Mouse (Mus musculus): Measurements from ENCODE around the gene Mea1. TPM values are rescaled to one million over a fixed set of nuclear protein-coding genes. Genes with fewer than 3 reads are reported as not detected.
A peak's percentile ranks its signal among the peaks of the same experiment; 100 is the strongest.

Gene Mea1
- polyA plus RNA-seq, 1 experiment = 142 TPM

DNA sequence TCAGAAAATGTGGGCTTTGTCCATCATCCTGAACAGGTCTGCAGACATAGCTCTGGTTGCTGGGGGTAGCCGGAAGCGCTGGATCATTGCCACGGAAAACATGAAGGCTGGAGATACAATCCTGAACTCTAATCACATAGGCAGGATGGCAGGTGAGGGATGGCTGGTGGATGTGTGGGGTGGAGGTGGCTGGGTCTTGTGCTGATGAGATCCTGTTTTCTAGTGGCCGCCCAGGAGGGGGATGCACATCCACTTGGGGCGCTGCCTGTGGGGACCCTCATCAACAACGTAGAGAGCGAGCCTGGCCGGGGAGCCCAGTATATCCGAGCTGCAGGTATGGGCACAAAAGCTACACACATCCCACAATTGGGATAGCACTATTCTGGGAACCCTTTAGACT is 30.2 kb upstream of the Mea1 start:
- H3K9ac ChIP-seq (ENCODE audit: low read depth, poor library complexity, severe bottlenecking) = no peak overlapping the region
- no peaks in the 10 kb centered on the region for H3K4me1 ChIP-seq (ENCODE audit: control insufficient read depth, insufficient read depth, low read length)
- no peak overlapping the region for H3K4me3 ChIP-seq (ENCODE audit: low read depth, low read length)

DNA sequence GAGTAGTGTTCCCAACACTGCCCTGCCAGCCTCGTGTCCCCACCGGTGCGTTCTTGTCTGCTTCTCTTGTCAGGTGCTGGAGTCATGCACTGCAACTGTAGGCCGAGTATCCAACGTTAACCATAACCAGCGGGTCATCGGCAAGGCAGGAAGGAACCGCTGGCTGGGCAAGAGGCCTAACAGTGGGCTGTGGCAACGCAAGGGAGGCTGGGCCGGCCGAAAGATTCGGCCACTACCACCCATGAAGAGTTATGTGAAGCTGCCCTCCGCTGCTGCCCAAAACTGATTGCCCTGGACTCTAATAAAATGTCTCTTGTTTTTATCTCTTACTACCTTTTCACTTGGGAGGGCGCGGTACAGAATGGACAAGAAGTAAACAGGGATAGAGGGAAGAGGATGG is 28.8 kb upstream of the Mea1 start:
- Histone ChIP-seq H3K4me3 (ENCODE audit: low read depth, low read length) (peak overlapping the region; percentile 60), H3K9ac (ENCODE audit: low read depth, poor library complexity, severe bottlenecking) (peak overlapping the region; percentile 69), H3K4me1 (ENCODE audit: control insufficient read depth, insufficient read depth, low read length) (no peaks in the 10 kb centered on the region), H3K9me3 (replicated peaks; ENCODE audit: control insufficient read depth, insufficient read depth, low read length, poor library complexity, severe bottlenecking) (no peaks in the 10 kb centered on the region), H3K27me3 (ENCODE audit: control insufficient read depth, insufficient read depth, low read length, poor library complexity, severe bottlenecking) (no peaks in the 10 kb centered on the region), H3K36me3 (ENCODE audit: control insufficient read depth, insufficient read depth, low read length, poor library complexity, severe bottlenecking) (peaks cover 6% of the 10 kb centered on the region; the same call in 1 of the 2 replicates), H3K27ac (ENCODE audit: insufficient read depth, low read length) (peak overlapping the region; percentile 37)
- TF ChIP-seq EP300 (IDR thresholded peaks at IDR 0.05; ENCODE audit: insufficient read depth, low read depth, low read length) (no peak), CTCF (IDR thresholded peaks at IDR 0.05; ENCODE audit: low read depth, low read length) (no peak), POLR2A (IDR thresholded peaks at IDR 0.05; ENCODE audit: insufficient read depth, low read length) (no peak)

More for the DNA sequence above, 30.2 kb upstream of the Mea1 start:
- Histone ChIP-seq H3K36me3 (ENCODE audit: control insufficient read depth, insufficient read depth, low read length, poor library complexity, severe bottlenecking) (peaks cover 6% of the 10 kb centered on the region; the same call in 1 of the 2 replicates), H3K27me3 (ENCODE audit: control insufficient read depth, insufficient read depth, low read length, poor library complexity, severe bottlenecking) (no peaks in the 10 kb centered on the region), H3K27ac (ENCODE audit: insufficient read depth, low read length) (no peak overlapping the region), H3K9me3 (replicated peaks; ENCODE audit: control insufficient read depth, insufficient read depth, low read length, poor library complexity, severe bottlenecking) (no peaks in the 10 kb centered on the region)
- TF ChIP-seq EP300 (IDR thresholded peaks at IDR 0.05; ENCODE audit: insufficient read depth, low read depth, low read length) = no peak
- TF ChIP-seq CTCF (IDR thresholded peaks at IDR 0.05; ENCODE audit: low read depth, low read length) = no peak
- TF ChIP-seq POLR2A (IDR thresholded peaks at IDR 0.05; ENCODE audit: insufficient read depth, low read length) = no peak

DNA sequence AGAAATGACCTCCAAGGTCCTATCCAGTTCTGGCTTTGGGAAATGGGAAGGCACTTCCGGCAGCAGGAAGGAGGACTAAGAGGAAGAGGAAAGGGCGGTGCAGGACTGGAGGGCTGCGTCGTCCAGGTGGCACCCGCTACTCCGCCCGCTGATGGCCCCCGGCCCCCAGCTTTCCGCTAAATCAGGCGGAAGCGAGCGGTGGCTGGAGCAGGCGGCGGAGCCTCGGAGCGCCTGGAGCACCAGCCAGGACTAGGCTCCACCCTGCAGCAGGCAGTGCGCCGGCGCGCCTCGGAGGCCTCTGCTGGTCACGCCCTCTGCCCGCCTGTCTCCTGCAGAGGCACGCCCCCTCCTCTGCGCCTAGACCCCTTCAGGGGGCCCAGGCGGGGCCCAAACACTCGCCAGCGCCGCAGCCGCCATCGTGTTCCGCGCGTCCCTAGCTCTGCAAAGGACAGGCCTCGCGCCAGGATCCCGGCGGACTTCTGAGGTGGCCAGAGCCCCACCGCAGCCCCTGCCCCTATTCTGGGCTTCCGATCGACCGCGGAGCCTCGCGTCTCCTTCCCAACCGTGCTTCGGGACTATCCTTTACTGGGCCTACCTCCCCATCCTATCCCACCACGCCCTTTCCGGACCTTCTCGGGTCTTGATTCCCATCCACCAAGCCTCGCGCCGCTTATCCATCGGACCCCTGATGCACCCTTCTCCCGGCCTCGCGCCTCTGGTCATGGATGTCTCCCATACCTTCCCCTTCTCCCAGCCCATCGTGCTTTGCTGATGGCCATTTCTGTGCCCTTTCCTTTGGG is 28.2 kb upstream of the Mea1 start, which contains the start of gene Cul7:
Gene Cul7, plus strand, starts transcription at position 106 of the 800 bp plus-strand sequence.
- TF ChIP-seq POLR2A (IDR thresholded peaks at IDR 0.05; ENCODE audit: insufficient read depth, low read length) (peak; percentile 52), CTCF (IDR thresholded peaks at IDR 0.05; ENCODE audit: low read depth, low read length) (no peak), EP300 (IDR thresholded peaks at IDR 0.05; ENCODE audit: insufficient read depth, low read depth, low read length) (0 out of 2 replicates have a peak, but pooled peaks have one; percentile 26)
- Histone ChIP-seq H3K27ac (ENCODE audit: insufficient read depth, low read length) (peak within 1 kb of the TSS; percentile 49), H3K4me1 (ENCODE audit: control insufficient read depth, insufficient read depth, low read length) (no peaks in the 10 kb centered on the region), H3K27me3 (ENCODE audit: control insufficient read depth, insufficient read depth, low read length, poor library complexity, severe bottlenecking) (no peaks in the 10 kb centered on the region), H3K9me3 (replicated peaks; ENCODE audit: control insufficient read depth, insufficient read depth, low read length, poor library complexity, severe bottlenecking) (no peaks in the 10 kb centered on the region), H3K4me3 (ENCODE audit: low read depth, low read length) (peak within 1 kb of the TSS; percentile 79), H3K36me3 (ENCODE audit: control insufficient read depth, insufficient read depth, low read length, poor library complexity, severe bottlenecking) (peaks cover 6% of the 10 kb centered on the region; the same call in 1 of the 2 replicates), H3K9ac (ENCODE audit: low read depth, poor library complexity, severe bottlenecking) (peak within 1 kb of the TSS; percentile 69)

DNA sequence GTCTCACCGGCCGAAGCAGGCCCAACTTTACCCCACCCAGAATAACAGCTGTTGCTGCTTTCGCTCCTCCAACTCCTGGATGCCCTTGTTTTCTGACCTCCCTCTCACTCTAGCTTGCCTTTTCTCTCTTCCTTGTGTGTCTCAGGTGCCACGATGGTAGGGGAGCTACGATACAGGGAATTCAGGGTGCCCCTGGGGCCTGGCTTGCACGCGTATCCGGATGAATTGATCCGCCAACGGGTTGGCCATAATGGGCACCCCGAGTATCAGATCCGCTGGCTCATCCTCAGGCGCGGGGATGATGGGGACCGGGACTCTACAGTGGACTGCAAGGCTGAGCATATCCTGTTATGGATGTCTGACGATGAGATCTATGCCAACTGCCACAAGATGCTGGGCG is 27.3 kb upstream of the Mea1 start:
- peak overlapping the region; percentile 79 for H3K4me3 ChIP-seq (ENCODE audit: low read depth, low read length)
- no peaks in the 10 kb centered on the region for H3K27me3 ChIP-seq (ENCODE audit: control insufficient read depth, insufficient read depth, low read length, poor library complexity, severe bottlenecking)
- H3K27ac ChIP-seq (ENCODE audit: insufficient read depth, low read length) = no peak overlapping the region
- TF ChIP-seq POLR2A (IDR thresholded peaks at IDR 0.05; ENCODE audit: insufficient read depth, low read length) (no peak), EP300 (IDR thresholded peaks at IDR 0.05; ENCODE audit: insufficient read depth, low read depth, low read length) (no peak), CTCF (IDR thresholded peaks at IDR 0.05; ENCODE audit: low read depth, low read length) (no peak)
- no peaks in the 10 kb centered on the region for H3K4me1 ChIP-seq (ENCODE audit: control insufficient read depth, insufficient read depth, low read length)
- peak overlapping the region; percentile 69 for H3K9ac ChIP-seq (ENCODE audit: low read depth, poor library complexity, severe bottlenecking)
- peaks cover 6% of the 10 kb centered on the region; the same call in 1 of the 2 replicates for H3K36me3 ChIP-seq (ENCODE audit: control insufficient read depth, insufficient read depth, low read length, poor library complexity, severe bottlenecking)
- H3K9me3 ChIP-seq (replicated peaks; ENCODE audit: control insufficient read depth, insufficient read depth, low read length, poor library complexity, severe bottlenecking) = no peaks in the 10 kb centered on the region

DNA sequence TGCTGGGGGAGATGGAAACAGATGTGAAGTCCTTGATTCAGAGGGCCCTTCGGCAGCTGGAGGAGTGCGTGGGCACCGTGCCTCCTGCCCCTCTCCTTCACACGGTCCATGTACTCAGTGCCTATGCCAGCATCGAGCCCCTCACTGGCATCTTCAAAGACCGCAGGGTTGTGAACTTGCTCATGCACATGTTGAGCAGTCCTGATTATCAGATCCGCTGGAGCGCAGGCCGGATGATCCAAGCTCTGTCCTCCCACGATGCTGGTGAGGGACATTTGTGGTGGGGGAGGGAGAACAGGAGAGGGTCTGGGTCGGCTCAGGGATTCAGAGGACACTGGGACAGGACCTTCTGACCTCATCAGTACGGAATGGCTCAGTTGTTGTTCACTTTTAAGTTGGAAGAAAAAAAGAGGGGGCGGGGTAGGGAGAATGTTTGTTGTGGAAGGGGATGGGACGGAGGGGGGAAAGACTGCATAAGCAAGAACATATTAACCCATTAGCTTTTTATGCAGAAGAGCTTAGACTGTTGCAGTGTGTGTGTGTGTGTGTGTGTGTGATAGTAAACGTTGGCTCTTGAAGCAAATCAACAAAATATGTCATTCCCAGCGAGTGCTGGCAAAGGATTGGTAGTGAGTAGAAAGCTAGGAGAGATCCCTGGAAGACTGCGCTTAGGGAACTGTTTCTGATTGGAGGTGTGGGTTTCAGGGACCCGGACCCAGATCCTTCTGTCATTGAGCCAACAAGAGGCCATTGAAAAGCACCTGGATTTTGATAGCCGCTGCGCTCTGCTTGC is 26.6 kb upstream of the Mea1 start:
- Histone ChIP-seq H3K4me3 (ENCODE audit: low read depth, low read length) (peak overlapping the region; percentile 79), H3K9ac (ENCODE audit: low read depth, poor library complexity, severe bottlenecking) (peak overlapping the region; percentile 69), H3K36me3 (ENCODE audit: control insufficient read depth, insufficient read depth, low read length, poor library complexity, severe bottlenecking) (peaks cover 6% of the 10 kb centered on the region; the same call in 1 of the 2 replicates), H3K27me3 (ENCODE audit: control insufficient read depth, insufficient read depth, low read length, poor library complexity, severe bottlenecking) (no peaks in the 10 kb centered on the region), H3K9me3 (replicated peaks; ENCODE audit: control insufficient read depth, insufficient read depth, low read length, poor library complexity, severe bottlenecking) (no peaks in the 10 kb centered on the region), H3K27ac (ENCODE audit: insufficient read depth, low read length) (no peak overlapping the region), H3K4me1 (ENCODE audit: control insufficient read depth, insufficient read depth, low read length) (no peaks in the 10 kb centered on the region)
- TF ChIP-seq EP300 (IDR thresholded peaks at IDR 0.05; ENCODE audit: insufficient read depth, low read depth, low read length) = no peak
- no peak for TF ChIP-seq CTCF (IDR thresholded peaks at IDR 0.05; ENCODE audit: low read depth, low read length)
- TF ChIP-seq POLR2A (IDR thresholded peaks at IDR 0.05; ENCODE audit: insufficient read depth, low read length) = no peak

Data from ES-Bruce4 (cell line).